Mouse (Mus musculus) intestine, postnatal 0 days (tissue): ENCODE measurements around the gene Fancf. TPM values are rescaled to one million over a fixed set of nuclear protein-coding genes. Genes with fewer than 3 reads are reported as not detected.

ENCODE experiments used
- ATAC-seq: fragments of 200-750 bp; cut with Nextera tagmentation; 2 replicates; pipeline ENCODE4 v1.8.0; 2017; ENCODE audit warnings: mild to moderate bottlenecking, moderate TSS enrichment, moderate library complexity
- H3K27ac ChIP-seq: fragments of 300-500 bp; sonication (generic); 2 replicates; pipeline ENCODE4 v1.5.1; 2014; ENCODE audit warnings: mild to moderate bottlenecking, low read depth, low read length, moderate library complexity
- H3K27me3 ChIP-seq: fragments of 300-500 bp; sonication (generic); replicated peaks from 2 replicates; pipeline ENCODE4 v1.6.1; 2014; ENCODE audit warnings: low read length, mixed read lengths; ENCODE audit not compliant: control insufficient read depth, insufficient read depth
- H3K36me3 ChIP-seq: fragments of 300-500 bp; sonication (generic); 2 replicates; pipeline ENCODE4 v1.6.1; 2014; ENCODE audit warnings: mild to moderate bottlenecking, moderate library complexity; ENCODE audit not compliant: control insufficient read depth, insufficient read depth
- H3K4me1 ChIP-seq: fragments of 300-500 bp; sonication (generic); replicated peaks from 2 replicates; pipeline ENCODE4 v1.6.1; 2014; ENCODE audit warnings: antibody characterized with exemption, low read length, mixed read lengths; ENCODE audit not compliant: control insufficient read depth, insufficient read depth
- H3K4me2 ChIP-seq: fragments of 300-500 bp; sonication (generic); replicated peaks from 2 replicates; pipeline ENCODE4 v1.6.1; 2014; ENCODE audit warnings: low read depth, mild to moderate bottlenecking, moderate library complexity
- H3K4me3 ChIP-seq: fragments of 300-500 bp; sonication (generic); 2 replicates; pipeline ENCODE4 v1.5.1; 2014; ENCODE audit warnings: low read depth, low read length
- H3K9ac ChIP-seq: fragments of 300-500 bp; sonication (generic); 2 replicates; pipeline ENCODE4 v1.6.1; 2014; ENCODE audit warnings: mild to moderate bottlenecking, low read depth, low read length
- H3K9me3 ChIP-seq: fragments of 300-500 bp; sonication (generic); 2 replicates; pipeline ENCODE4 v1.6.1; 2016; ENCODE audit warnings: mixed run types; ENCODE audit not compliant: control insufficient read depth
- CTCF ChIP-seq: sonication (generic); IDR thresholded peaks from 2 replicates; pipeline ENCODE4 v1.5.1; 2016; ENCODE audit warnings: low read depth, mild to moderate bottlenecking, control low read depth, antibody characterized with exemption, moderate library complexity
- WGBS: fragments of 180-500 bp; shearing (Covaris S2); extraction: QIAGEN DNeasy Blood & Tissue Kit; methylation state at CpG from one replicate; pipeline ENCODE4 v1.1.7; 2014; 5-methylcytosine and 5-hydroxymethylcytosine counted together
- polyA plus RNA-seq: library from polyadenylated mRNA; unstranded; fragments of >200 nt; fragmentation: Nextera tagmentation; extraction: Ambion mirVana; gene quantifications from 2 replicates; pipeline ENCODE4 v1.2.1, GENCODE M21; 2015

Gene Fancf
- polyA plus RNA-seq, 1 experiment from 2014 or later = 6.0 TPM

- no peak for ATAC-seq
- no peak overlapping the region for H3K27ac ChIP-seq
- no peaks in the 10 kb centered on the region for H3K9me3 ChIP-seq
- H3K4me1 ChIP-seq = no peaks in the 10 kb centered on the region
- H3K36me3 ChIP-seq = no peaks in the 10 kb centered on the region
- TF ChIP-seq CTCF = no peak
- H3K4me3 ChIP-seq = no peak overlapping the region
- no peaks in the 10 kb centered on the region for H3K27me3 ChIP-seq
- H3K4me2 ChIP-seq = no peak overlapping the region
- no peak overlapping the region for H3K9ac ChIP-seq
Observed at GRCm38 (mm10) chr7:51876316-51876715, 14.2 kb upstream of the Fancf start.

- Histone ChIP-seq H3K4me1 (no peaks in the 10 kb centered on the region), H3K9ac (no peak overlapping the region), H3K27ac (no peak overlapping the region), H3K4me3 (no peak overlapping the region), H3K9me3 (no peaks in the 10 kb centered on the region), H3K4me2 (no peak overlapping the region), H3K36me3 (no peaks in the 10 kb centered on the region), H3K27me3 (no peaks in the 10 kb centered on the region)
- no peak for TF ChIP-seq CTCF
- no peak for ATAC-seq
Observed at GRCm38 (mm10) chr7:51872597-51872996, 10.5 kb upstream of the Fancf start.

GRCm38 (mm10) chr7:51872041-51872440 lies 10.0 kb upstream of the Fancf start:
- no peak overlapping the region for H3K9ac ChIP-seq
- ATAC-seq = no peak
- 70% methylated on average over 1 of the region's 1 CpGs for WGBS
- H3K36me3 ChIP-seq = 0 out of 2 replicates have a peak, but pooled peaks cover 3% of the 10 kb centered on the region
- H3K9me3 ChIP-seq = no peaks in the 10 kb centered on the region
- no peak overlapping the region for H3K4me3 ChIP-seq
- TF ChIP-seq CTCF = no peak
- no peak overlapping the region for H3K27ac ChIP-seq
- H3K4me2 ChIP-seq = no peak overlapping the region
- H3K4me1 ChIP-seq = no peaks in the 10 kb centered on the region
- H3K27me3 ChIP-seq = no peaks in the 10 kb centered on the region

DNA sequence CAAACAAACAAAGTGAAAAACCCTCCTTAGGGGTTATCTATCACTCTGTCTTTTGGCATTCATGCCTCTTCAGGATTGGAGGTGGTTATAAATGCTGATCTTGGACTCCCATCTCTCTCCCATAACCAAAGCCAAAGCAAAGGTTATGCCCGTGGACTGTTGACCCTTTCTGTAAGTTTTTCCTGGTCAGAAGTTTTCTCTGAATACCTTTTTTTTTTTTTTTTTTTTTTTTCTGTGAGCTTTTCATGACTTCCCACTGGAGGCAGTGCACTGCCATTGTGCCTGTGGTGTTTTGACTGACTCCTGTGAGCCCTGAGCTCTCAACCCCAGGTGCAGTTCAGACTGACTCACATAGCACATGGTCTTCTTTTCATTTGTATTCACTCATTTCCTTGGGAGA lies 5.9 kb upstream of the Fancf start:
- Histone ChIP-seq H3K4me3 (no peak overlapping the region), H3K9ac (no peak overlapping the region), H3K9me3 (no peaks in the 10 kb centered on the region), H3K27ac (no peak overlapping the region), H3K27me3 (no peaks in the 10 kb centered on the region), H3K4me1 (no peaks in the 10 kb centered on the region), H3K4me2 (no peak overlapping the region), H3K36me3 (0 out of 2 replicates have a peak, but pooled peaks cover 3% of the 10 kb centered on the region)
- no peak for TF ChIP-seq CTCF
- 48% methylated on average over 1 of the region's 1 CpGs for WGBS
- 0 out of 2 replicates have a peak, but pooled peaks have one; percentile 2 for ATAC-seq

- Histone ChIP-seq H3K4me3 (no peak overlapping the region), H3K27me3 (no peaks in the 10 kb centered on the region), H3K9me3 (no peaks in the 10 kb centered on the region), H3K4me1 (0 out of 2 replicates have a peak, but pooled peaks cover 4% of the 10 kb centered on the region), H3K4me2 (no peak overlapping the region), H3K36me3 (0 out of 2 replicates have a peak, but pooled peaks cover 3% of the 10 kb centered on the region), H3K9ac (no peak overlapping the region), H3K27ac (no peak overlapping the region)
- no peak for ATAC-seq
- no peak for TF ChIP-seq CTCF
- 65% methylated on average over 1 of the region's 1 CpGs for WGBS
Observed at GRCm38 (mm10) chr7:51865336-51865735, 3.3 kb upstream of the Fancf start.

DNA sequence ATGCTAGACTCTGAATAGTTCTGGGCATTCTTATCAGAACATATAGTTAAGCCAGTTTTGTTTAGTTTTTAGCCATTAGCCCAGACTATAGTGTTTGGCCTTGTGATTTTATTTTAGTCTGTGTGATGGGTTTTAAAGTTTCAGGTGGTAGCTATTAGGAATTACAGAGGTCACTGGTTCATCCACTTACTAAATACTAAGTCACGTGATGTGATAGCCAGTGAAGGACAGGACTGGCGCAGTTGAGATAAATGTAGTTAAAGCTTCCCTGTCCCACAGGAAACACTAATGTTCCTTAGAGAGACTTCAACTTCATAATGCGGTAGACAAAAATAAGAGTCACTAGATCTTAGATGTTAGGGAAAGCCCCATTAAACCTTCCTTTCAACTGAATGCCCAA lies 775 bp upstream of the Fancf start:
- WGBS = 42% methylated on average over 3 of the region's 3 CpGs
- no peak overlapping the region for H3K27ac ChIP-seq

More for the DNA sequence above, 775 bp upstream of the Fancf start:
- no peak for ATAC-seq
- Histone ChIP-seq H3K9me3 (no peaks in the 10 kb centered on the region), H3K27me3 (no peaks in the 10 kb centered on the region), H3K36me3 (0 out of 2 replicates have a peak, but pooled peaks cover 3% of the 10 kb centered on the region), H3K4me2 (peak overlapping the region; percentile 73), H3K9ac (peak overlapping the region; percentile 49), H3K4me1 (0 out of 2 replicates have a peak, but pooled peaks cover 4% of the 10 kb centered on the region), H3K4me3 (peak overlapping the region; percentile 80)
- TF ChIP-seq CTCF = no peak
